Mouse (Mus musculus) heart, embryonic 10.5 days (tissue): ENCODE measurements around the gene Nol10. TPM values are rescaled to one million over a fixed set of nuclear protein-coding genes. Genes with fewer than 3 reads are reported as not detected.
A peak's percentile ranks its signal among the peaks of the same experiment; 100 is the strongest.
"Not testable (repeated sequence)": the region's sequence is repeated elsewhere in the genome, so short reads cannot be mapped to it uniquely, and the experiment has no call there.

Source experiments
- DNase-seq: peaks from one replicate; pipeline ENCODE4 v3.0.0-alpha.2; 2017; ENCODE audit warnings: low spot score
- H3K27ac ChIP-seq: fragments of 300-500 bp; sonication (generic); 2 replicates; pipeline ENCODE4 v1.5.1; 2016; ENCODE audit warnings: mild to moderate bottlenecking
- H3K27me3 ChIP-seq: fragments of 300-500 bp; sonication (generic); 2 replicates; pipeline ENCODE4 v1.6.1; 2016; ENCODE audit warnings: mild to moderate bottlenecking; ENCODE audit not compliant: poor library complexity, insufficient read depth, severe bottlenecking
- H3K36me3 ChIP-seq: fragments of 300-500 bp; sonication (generic); 2 replicates; pipeline ENCODE4 v1.6.1; 2016; ENCODE audit warnings: mild to moderate bottlenecking, moderate library complexity
- H3K4me1 ChIP-seq: fragments of 300-500 bp; sonication (generic); 2 replicates; pipeline ENCODE4 v1.6.1; 2016; ENCODE audit warnings: mild to moderate bottlenecking
- H3K4me3 ChIP-seq: fragments of 300-500 bp; sonication (generic); 2 replicates; pipeline ENCODE4 v1.5.1; 2016; ENCODE audit warnings: mild to moderate bottlenecking, moderate library complexity
- H3K9me3 ChIP-seq: fragments of 300-500 bp; sonication (generic); 2 replicates; pipeline ENCODE4 v1.6.1; 2016; ENCODE audit warnings: mild to moderate bottlenecking, moderate library complexity
- WGBS: fragments of 180-500 bp; shearing (Covaris S2); methylation state at CpG from one replicate; pipeline ENCODE4 v1.1.7; 2016; 5-methylcytosine and 5-hydroxymethylcytosine counted together
- polyA plus RNA-seq: library from polyadenylated mRNA; unstranded; fragments of >200 nt; fragmentation: Nextera tagmentation; extraction: Ambion mirVana; gene quantifications from 2 replicates; pipeline ENCODE4 v1.2.1, GENCODE M21; 2016

Gene Nol10
- polyA plus RNA-seq, 1 experiment from 2014 or later: 25.6 TPM

DNA sequence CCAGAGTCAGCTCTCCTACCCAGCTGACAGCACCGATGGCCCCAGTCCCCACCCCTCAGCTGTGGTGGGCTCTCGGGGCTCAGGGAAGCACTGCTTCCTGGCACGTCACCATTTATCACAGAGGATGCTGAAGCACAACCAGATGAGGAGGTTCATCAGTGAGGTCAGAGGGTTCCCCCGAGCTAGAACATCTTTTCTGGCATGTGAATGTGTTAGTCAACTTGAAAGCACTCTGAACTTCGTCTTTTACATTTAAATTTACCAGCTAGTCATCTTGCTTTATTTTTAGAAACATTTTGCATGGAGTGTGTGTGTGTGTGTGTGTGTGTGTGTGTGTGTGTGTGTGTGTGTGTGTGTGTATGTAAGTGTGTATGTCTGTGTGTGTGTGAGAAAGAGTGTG, 105.7 kb downstream of the Nol10 start:
- H3K9me3 ChIP-seq: no peaks in the 10 kb centered on the region
- 62% methylated on average over 5 of the region's 5 CpGs for WGBS
- H3K4me1 ChIP-seq: peaks cover 9% of the 10 kb centered on the region
- H3K36me3 ChIP-seq: no peaks in the 10 kb centered on the region
- no peak overlapping the region for H3K27ac ChIP-seq
- DNase-seq: peak; percentile 51
- H3K4me3 ChIP-seq: no peak overlapping the region
- no peaks in the 10 kb centered on the region for H3K27me3 ChIP-seq

DNA sequence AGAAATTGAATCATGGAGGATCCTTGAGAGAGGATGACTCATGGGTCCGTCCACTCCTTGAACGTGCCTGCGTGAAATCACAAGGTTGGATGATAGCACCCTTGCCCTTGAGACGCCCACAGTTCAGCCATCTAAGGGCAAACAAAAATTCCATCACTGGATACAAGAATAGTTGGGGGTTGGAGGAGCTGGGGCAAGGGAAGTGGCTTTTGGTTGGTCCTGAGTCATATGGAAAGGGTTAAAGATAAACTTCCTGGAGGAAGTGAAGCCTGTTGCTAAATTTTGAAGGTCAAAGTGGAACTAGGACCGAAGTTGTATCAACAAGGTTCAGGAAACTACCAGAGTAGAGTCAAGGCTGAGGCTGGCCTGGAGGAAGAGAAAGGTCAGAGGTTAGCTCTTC, 106.8 kb downstream of the Nol10 start:
- H3K27ac ChIP-seq: no peak overlapping the region
- WGBS: 74% methylated on average over 5 of the region's 5 CpGs

DNA sequence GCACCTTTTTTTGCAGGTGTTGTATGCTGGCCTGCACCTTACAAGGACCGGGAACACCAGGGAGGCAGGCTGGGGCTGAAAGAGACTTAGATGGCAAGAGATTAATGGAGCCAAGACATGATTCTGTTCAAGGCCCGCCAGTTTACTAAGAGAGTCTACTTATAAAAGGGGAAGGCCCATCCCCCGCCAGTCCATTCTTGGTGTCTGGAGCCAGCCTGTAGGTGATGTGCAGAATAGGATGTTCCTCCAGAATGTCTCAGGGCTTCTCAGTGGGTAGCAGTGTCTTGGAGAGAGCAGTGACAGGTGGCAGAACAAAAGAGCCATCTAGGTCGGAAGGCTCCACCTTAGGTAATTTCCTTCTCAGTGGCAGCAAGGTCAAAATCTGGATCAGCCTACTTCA, 111.0 kb downstream of the Nol10 start:
- H3K4me1 ChIP-seq, H3K27me3 ChIP-seq, H3K36me3 ChIP-seq, H3K9me3 ChIP-seq, H3K27ac ChIP-seq, H3K4me3 ChIP-seq: not testable (repeated sequence)
- 84% methylated on average over 4 of the region's 4 CpGs for WGBS
- peak; percentile 20 for DNase-seq

More for the DNA sequence above, 106.8 kb downstream of the Nol10 start:
- Histone ChIP-seq H3K4me3 (no peak overlapping the region), H3K4me1 (peaks cover under 1% of the 10 kb centered on the region; the same call in 1 of the 2 replicates), H3K9me3 (no peaks in the 10 kb centered on the region), H3K36me3 (no peaks in the 10 kb centered on the region), H3K27me3 (no peaks in the 10 kb centered on the region)
- DNase-seq: peak; percentile 48

DNA sequence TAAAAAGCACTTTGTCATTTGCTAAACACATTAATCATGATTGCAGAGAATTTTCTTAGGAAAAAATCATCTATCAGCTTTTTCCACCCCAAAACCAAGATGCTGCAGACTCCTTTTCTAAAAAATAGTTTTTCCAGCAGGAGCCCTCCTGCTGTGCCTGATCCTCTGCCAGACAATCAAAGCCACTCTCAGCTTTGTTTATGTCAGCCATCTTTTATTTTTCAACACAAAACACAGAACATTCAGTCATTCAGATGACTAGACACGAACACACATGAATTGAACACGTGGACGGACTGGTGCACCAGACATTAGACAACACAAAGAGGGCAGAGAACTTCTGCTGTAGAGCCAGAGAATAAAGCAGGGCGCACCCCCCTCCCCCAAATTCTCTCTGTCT, 115.4 kb downstream of the Nol10 start:
- H3K27me3 ChIP-seq: no peaks in the 10 kb centered on the region
- peaks cover 13% of the 10 kb centered on the region; the same call in 1 of the 2 replicates for H3K4me1 ChIP-seq
- DNase-seq: peak; percentile 4
- 78% methylated on average over 4 of the region's 4 CpGs for WGBS
- H3K4me3 ChIP-seq: no peak overlapping the region
- H3K27ac ChIP-seq: no peak overlapping the region
- no peaks in the 10 kb centered on the region for H3K36me3 ChIP-seq
- H3K9me3 ChIP-seq: no peaks in the 10 kb centered on the region

DNA sequence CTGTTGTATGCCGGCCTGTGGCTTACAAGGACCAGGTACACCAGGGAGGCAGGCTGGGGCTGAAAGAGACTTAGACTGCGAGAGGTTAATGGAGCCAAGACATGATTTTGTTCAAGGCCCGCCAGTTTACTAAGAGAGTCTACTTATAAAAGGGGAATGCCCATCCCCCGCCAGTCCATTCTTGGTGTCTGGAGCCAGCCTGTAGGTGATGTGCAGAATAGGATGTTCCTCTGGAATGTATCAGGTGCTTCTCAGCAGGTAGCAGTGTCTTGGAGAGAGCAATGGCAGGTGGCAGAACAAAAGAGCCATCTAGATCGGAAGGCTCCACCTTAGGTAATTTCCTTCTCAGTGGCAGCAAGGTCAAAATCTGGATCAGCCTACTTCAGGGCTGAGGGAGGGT, 116.3 kb downstream of the Nol10 start:
- WGBS: 83% methylated on average over 5 of the region's 5 CpGs

DNA sequence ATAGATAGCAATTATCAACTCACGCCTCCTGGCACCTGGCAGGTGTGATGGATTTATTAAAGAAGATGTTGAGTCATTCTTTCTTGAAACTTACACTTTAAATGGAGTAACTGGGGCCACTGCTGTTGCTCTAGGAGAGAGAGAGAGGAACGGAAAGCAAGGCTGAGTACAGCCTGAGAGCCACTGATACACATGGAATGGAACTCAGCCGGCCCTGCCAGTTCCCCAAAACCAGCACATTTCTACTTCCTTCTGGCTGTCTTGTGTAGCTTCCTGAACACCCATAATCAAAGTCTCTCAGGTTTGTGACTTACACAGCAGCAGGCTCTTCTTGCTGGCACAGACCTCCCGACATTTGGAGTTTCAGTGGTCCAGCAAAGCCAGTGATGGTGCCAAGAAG, 118.5 kb downstream of the Nol10 start:
- no peak overlapping the region for H3K4me3 ChIP-seq
- H3K27ac ChIP-seq: no peak overlapping the region
- peaks cover 18% of the 10 kb centered on the region; the same call in 1 of the 2 replicates for H3K4me1 ChIP-seq
- no peaks in the 10 kb centered on the region for H3K27me3 ChIP-seq
- H3K36me3 ChIP-seq: no peaks in the 10 kb centered on the region
- no peaks in the 10 kb centered on the region for H3K9me3 ChIP-seq
- DNase-seq: peak; percentile 69
- WGBS: 83% methylated on average over 4 of the region's 4 CpGs

More for the DNA sequence above, 116.3 kb downstream of the Nol10 start:
- peaks cover 16% of the 10 kb centered on the region; the same call in 1 of the 2 replicates for H3K4me1 ChIP-seq
- H3K4me3 ChIP-seq, H3K27me3 ChIP-seq, H3K36me3 ChIP-seq, H3K9me3 ChIP-seq, H3K27ac ChIP-seq, DNase-seq: not testable (repeated sequence)

DNA sequence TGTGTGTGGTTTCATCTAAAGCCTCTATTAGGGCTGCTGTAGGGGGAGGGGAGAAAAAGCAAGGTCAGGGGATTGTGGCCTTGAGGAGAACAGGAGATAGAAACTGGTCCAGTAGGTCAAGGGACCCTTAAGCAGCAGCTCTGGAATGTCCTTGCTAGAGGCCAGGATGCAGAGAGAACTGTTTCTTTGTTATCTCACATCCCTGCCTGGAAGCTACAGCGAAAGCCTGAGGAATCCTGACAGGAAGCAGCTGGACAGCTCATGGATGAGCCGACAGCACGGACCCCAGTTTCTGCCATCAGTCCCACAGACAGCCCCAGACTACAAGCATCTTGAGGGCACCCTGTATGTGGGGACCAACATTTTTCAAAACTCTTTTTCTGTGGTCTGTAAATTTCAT, 120.1 kb downstream of the Nol10 start:
- WGBS: 5% methylated on average over 3 of the region's 3 CpGs
- Histone ChIP-seq H3K27me3 (peaks cover 2% of the 10 kb centered on the region; the same call in 1 of the 2 replicates), H3K36me3 (no peaks in the 10 kb centered on the region), H3K4me3 (no peak overlapping the region), H3K27ac (no peak overlapping the region), H3K9me3 (no peaks in the 10 kb centered on the region), H3K4me1 (peaks cover 18% of the 10 kb centered on the region; the same call in 1 of the 2 replicates)
- peak; percentile 78 for DNase-seq

DNA sequence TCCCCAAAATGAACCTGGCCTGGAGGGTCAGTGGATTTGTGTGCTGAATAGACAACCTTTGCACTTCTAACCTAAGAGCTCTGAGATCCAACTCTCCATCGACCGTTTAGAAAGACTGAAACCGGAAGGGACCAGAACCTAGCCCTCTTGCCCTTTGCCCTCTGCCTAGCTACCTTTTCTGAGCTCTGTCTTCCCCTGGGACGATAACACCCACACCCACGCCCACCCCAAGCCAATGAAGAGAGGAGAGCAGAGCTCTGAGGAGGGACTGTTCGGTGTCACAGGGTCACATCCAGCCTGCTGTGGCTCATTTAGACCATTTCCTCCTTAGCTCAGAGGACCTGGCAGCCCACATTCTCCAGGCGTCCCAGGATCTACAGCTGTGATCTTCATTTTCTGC, 121.6 kb downstream of the Nol10 start:
- DNase-seq: no peak
- Histone ChIP-seq H3K27me3 (peaks cover 6% of the 10 kb centered on the region; the same call in 1 of the 2 replicates), H3K27ac (no peak overlapping the region), H3K9me3 (no peaks in the 10 kb centered on the region), H3K4me1 (peaks cover 18% of the 10 kb centered on the region; the same call in 1 of the 2 replicates), H3K36me3 (no peaks in the 10 kb centered on the region), H3K4me3 (no peak overlapping the region)
- 77% methylated on average over 7 of the region's 7 CpGs for WGBS

DNA sequence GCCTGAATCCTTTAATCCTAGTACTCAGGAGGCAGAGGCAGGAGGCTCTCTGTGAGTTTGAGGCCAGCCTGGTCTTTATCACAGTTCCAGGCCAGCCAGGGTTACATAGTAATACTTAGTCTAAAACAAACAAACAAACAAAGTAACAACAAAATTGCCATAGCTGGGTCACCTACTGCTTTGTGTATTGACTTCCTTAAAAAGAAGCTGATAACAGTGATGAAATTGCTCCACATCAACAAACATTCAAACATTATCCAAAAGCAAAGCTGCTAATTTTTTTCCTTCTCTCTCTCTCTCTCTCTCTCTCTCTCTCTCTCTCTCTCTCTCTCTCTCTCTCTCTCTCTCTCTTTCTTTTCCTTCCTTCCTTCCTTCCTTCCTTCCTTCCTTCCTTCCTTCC, 122.3 kb downstream of the Nol10 start:
- DNase-seq, H3K9me3 ChIP-seq, H3K4me3 ChIP-seq, H3K27ac ChIP-seq, H3K36me3 ChIP-seq, H3K27me3 ChIP-seq: not testable (repeated sequence)
- peaks cover 18% of the 10 kb centered on the region; the same call in 1 of the 2 replicates for H3K4me1 ChIP-seq

DNA sequence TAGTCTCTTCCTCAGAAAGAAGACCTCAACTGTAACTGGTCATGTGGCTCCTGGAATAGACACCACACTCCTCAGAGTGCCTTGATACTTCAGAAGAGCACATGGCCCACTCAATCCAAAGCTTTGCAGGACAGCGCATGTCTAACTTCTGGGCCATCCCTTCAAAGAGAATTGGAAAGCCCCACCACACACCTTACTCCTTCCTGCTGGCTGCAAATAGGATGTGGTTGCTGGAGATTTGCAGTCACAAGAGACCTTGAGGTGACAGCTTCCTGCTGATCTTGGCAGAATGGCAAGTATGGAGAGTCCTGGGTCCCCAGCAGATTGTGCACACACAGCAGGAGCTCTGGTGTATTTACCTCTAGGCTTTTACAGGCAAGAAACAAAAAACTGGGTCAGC, 123.1 kb downstream of the Nol10 start:
- WGBS: 80% methylated on average over 1 of the region's 1 CpGs
- H3K4me3 ChIP-seq: no peak overlapping the region
- H3K9me3 ChIP-seq: no peaks in the 10 kb centered on the region
- H3K27me3 ChIP-seq: peaks cover 6% of the 10 kb centered on the region; the same call in 1 of the 2 replicates
- H3K36me3 ChIP-seq: no peaks in the 10 kb centered on the region
- peak; percentile 58 for DNase-seq
- H3K4me1 ChIP-seq: peaks cover 18% of the 10 kb centered on the region; the same call in 1 of the 2 replicates
- no peak overlapping the region for H3K27ac ChIP-seq

DNA sequence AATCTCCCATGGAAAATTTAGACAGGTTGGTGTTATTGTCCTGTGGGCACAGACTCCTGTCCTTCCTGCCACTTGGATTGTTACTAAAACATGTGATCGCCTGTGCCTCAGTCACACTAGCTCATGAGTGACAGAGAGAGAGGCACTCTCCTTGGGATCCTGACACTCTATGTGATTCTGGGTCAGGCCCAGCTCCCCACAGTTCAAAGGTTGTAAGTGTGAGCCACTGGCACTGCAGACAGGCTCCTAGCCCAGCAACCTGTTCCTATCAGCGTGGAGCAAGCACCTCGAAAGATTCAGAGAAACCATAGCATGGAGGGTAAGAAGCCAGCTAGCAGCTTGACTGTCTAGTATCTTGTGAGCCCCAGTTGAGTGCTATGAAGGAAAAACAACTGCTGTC, 124.9 kb downstream of the Nol10 start:
- WGBS: 87% methylated on average over 3 of the region's 3 CpGs
- H3K27ac ChIP-seq: no peak overlapping the region
- peaks cover 9% of the 10 kb centered on the region; the same call in 1 of the 2 replicates for H3K4me1 ChIP-seq
- H3K9me3 ChIP-seq: no peaks in the 10 kb centered on the region
- H3K36me3 ChIP-seq: no peaks in the 10 kb centered on the region
- H3K4me3 ChIP-seq: no peak overlapping the region
- DNase-seq: no peak
- peaks cover 6% of the 10 kb centered on the region; the same call in 1 of the 2 replicates for H3K27me3 ChIP-seq

DNA sequence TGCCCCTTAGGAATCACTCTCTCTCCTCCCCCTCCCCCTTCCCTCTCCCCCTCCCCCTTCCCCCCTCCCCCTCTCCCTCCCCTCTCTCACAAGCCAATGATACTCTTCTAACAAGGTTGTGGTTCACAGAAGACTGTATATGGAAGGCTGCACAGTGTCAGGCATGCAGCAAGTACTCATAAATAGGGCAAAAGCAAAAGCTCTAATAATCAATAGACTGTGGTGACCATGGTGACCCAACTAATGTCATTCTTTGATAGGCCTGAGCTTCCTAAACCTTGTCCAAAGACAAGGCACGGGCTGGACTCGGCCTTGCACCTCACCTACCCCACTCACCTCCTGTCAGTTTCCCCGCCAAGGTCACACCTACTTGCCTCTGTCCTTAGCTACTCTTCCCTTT, 125.6 kb downstream of the Nol10 start:
- Histone ChIP-seq H3K9me3 (no peaks in the 10 kb centered on the region), H3K27ac (no peak overlapping the region), H3K4me3 (no peak overlapping the region), H3K4me1 (0 out of 2 replicates have a peak, but pooled peaks cover 5% of the 10 kb centered on the region), H3K27me3 (peaks cover 6% of the 10 kb centered on the region; the same call in 1 of the 2 replicates), H3K36me3 (no peaks in the 10 kb centered on the region)
- 82% methylated on average over 3 of the region's 3 CpGs for WGBS
- no peak for DNase-seq

DNA sequence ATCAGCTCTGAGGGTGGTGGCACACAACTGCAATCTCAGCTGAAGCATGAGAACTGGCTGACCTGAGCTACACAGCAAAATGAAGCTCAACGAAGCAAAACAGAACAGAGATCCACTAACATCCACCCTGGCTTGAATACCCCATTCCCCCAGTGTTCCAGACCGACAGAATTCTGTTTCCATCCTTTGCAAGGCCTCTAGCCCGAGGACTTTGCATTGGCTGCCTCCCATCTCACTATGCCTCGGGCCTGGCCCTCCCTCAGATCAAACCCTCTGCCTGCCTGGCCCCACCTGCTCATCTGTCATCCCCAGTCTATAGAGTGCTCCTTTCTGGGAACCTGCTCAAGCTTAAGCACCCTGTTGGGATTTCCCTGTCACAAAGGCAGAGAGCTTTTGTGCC, 126.4 kb downstream of the Nol10 start:
- DNase-seq: no peak
- 65% methylated on average over 4 of the region's 4 CpGs for WGBS
- H3K4me1 ChIP-seq: 0 out of 2 replicates have a peak, but pooled peaks cover 2% of the 10 kb centered on the region
- H3K27me3 ChIP-seq: peaks cover 6% of the 10 kb centered on the region; the same call in 1 of the 2 replicates
- no peaks in the 10 kb centered on the region for H3K36me3 ChIP-seq
- no peak overlapping the region for H3K4me3 ChIP-seq
- H3K9me3 ChIP-seq: no peaks in the 10 kb centered on the region
- no peak overlapping the region for H3K27ac ChIP-seq

DNA sequence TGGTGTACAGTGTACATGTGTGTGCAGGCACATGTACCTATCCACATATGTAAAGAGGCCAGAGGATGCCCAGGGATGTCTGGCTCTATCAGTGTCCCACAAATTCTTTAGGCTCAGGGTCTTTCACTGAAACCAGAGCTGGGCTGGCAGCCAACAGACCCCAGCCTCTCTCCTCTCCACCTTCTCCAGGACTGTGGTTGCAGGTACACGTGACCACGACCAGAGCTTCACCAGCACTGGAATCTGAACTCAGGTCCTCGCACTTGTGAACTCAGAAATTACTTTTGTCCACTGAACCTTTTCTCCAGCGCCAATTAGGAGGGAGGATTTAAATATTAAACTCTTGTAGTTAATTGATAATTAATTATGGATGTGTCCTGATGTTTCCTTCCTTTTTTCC, 126.9 kb downstream of the Nol10 start:
- Histone ChIP-seq H3K9me3 (no peaks in the 10 kb centered on the region), H3K27ac (no peak overlapping the region), H3K36me3 (no peaks in the 10 kb centered on the region), H3K27me3 (peaks cover 6% of the 10 kb centered on the region; the same call in 1 of the 2 replicates), H3K4me1 (no peaks in the 10 kb centered on the region), H3K4me3 (no peak overlapping the region)
- WGBS: 76% methylated on average over 4 of the region's 4 CpGs
- no peak for DNase-seq
